8 mouse cellular contexts compared by ENCODE assay signal in genomic region chr6:71298751-71299150, GRCm38 (mm10). TPM values are rescaled to one million over a fixed set of nuclear protein-coding genes. Genes with fewer than 3 reads are reported as not detected.
DNase-seq lines count a peak whose midpoint lies in the region; ATAC-seq and TF ChIP-seq lines count a peak whose summit lies in the region.

No protein-coding gene starts in this region.

- H3K4me1 ChIP-seq in intestine, postnatal 0 days (replicated peaks; ENCODE audit: control insufficient read depth, insufficient read depth, low read length): no peaks in the 10 kb centered on the region
- no peaks in the 10 kb centered on the region for H3K4me1 ChIP-seq in intestine, embryonic 16.5 days (ENCODE audit: control insufficient read depth, insufficient read depth, low read length)
- H3K4me1 ChIP-seq in embryonic facial prominence, embryonic 11.5 days (ENCODE audit: control insufficient read depth, insufficient read depth, low read length): no peaks in the 10 kb centered on the region

- no peak overlapping the region for H3K4me3 ChIP-seq in intestine, postnatal 0 days (ENCODE audit: low read depth, low read length)
- H3K4me3 ChIP-seq in intestine, embryonic 16.5 days (ENCODE audit: low read length): no peak overlapping the region
- no peak overlapping the region for H3K4me3 ChIP-seq in embryonic facial prominence, embryonic 11.5 days (ENCODE audit: low read depth, low read length)

- peak; percentile 75 for DNase-seq in CD4-positive, CD25-positive, alpha-beta regulatory T cell, adult 2 months (ENCODE audit: low read depth, low spot score)
- peak; percentile 50 for DNase-seq in T-cell, adult 2 months (ENCODE audit: low spot score)
- DNase-seq in embryonic facial prominence, embryonic 11.5 days (ENCODE audit: low spot score): peak; percentile 61
- DNase-seq in retina, embryonic 14.5 days (ENCODE audit: low spot score): peak; percentile 60
- no peak for DNase-seq in urinary bladder, postnatal 36 days (ENCODE audit: low spot score in 2 of 2)
- DNase-seq in frontal cortex, postnatal 36 days (ENCODE audit: low spot score in 2 of 2): no peak

- no peak overlapping the region for H3K9ac ChIP-seq in intestine, postnatal 0 days (ENCODE audit: low read depth, low read length)
- no peak overlapping the region for H3K9ac ChIP-seq in intestine, embryonic 16.5 days (ENCODE audit: low read depth, low read length)
- H3K9ac ChIP-seq in embryonic facial prominence, embryonic 11.5 days (replicated peaks; ENCODE audit: low read length): no peak overlapping the region

- WGBS in intestine, postnatal 0 days: 53% methylated on average over 3 of the region's 3 CpGs
- 54% methylated on average over 3 of the region's 3 CpGs for WGBS in intestine, embryonic 16.5 days
- WGBS in embryonic facial prominence, embryonic 11.5 days: 32% methylated on average over 3 of the region's 3 CpGs

- peak; percentile 66 for TF ChIP-seq CTCF in intestine, postnatal 0 days (IDR thresholded peaks at IDR 0.05; ENCODE audit: low read depth)

- no peaks in the 10 kb centered on the region for H3K27me3 ChIP-seq in intestine, postnatal 0 days (replicated peaks; ENCODE audit: control insufficient read depth, insufficient read depth, low read length)
- no peaks in the 10 kb centered on the region for H3K27me3 ChIP-seq in intestine, embryonic 16.5 days (replicated peaks; ENCODE audit: control insufficient read depth, insufficient read depth, low read length)
- H3K27me3 ChIP-seq in embryonic facial prominence, embryonic 11.5 days (ENCODE audit: control insufficient read depth, insufficient read depth, low read length): no peaks in the 10 kb centered on the region

- H3K27ac ChIP-seq in intestine, postnatal 0 days (ENCODE audit: low read depth, low read length): no peak overlapping the region
- H3K27ac ChIP-seq in intestine, embryonic 16.5 days (ENCODE audit: low read length): no peak overlapping the region
- H3K27ac ChIP-seq in embryonic facial prominence, embryonic 11.5 days (replicated peaks; ENCODE audit: low read depth, low read length): no peak overlapping the region

- no peak overlapping the region for H3K4me2 ChIP-seq in intestine, postnatal 0 days (replicated peaks; ENCODE audit: low read depth)
- no peak overlapping the region for H3K4me2 ChIP-seq in intestine, embryonic 16.5 days (ENCODE audit: low read depth, low read length)
- H3K4me2 ChIP-seq in embryonic facial prominence, embryonic 11.5 days (ENCODE audit: low read depth, low read length): no peak overlapping the region

- ATAC-seq in intestine, postnatal 0 days: no peak
- no peak for ATAC-seq in intestine, embryonic 16.5 days
- ATAC-seq in embryonic facial prominence, embryonic 11.5 days (replicated peaks; ENCODE audit: insufficient number of reproducible peaks, low FRiP score, low TSS enrichment, low read depth): no peak

- no peaks in the 10 kb centered on the region for H3K36me3 ChIP-seq in intestine, postnatal 0 days (ENCODE audit: control insufficient read depth, insufficient read depth)
- no peaks in the 10 kb centered on the region for H3K36me3 ChIP-seq in intestine, embryonic 16.5 days (ENCODE audit: control insufficient read depth, insufficient read depth, low read length)
- no peaks in the 10 kb centered on the region for H3K36me3 ChIP-seq in embryonic facial prominence, embryonic 11.5 days (replicated peaks; ENCODE audit: control insufficient read depth, insufficient read depth, low read depth, low read length)

- H3K9me3 ChIP-seq in intestine, postnatal 0 days (ENCODE audit: control insufficient read depth): no peaks in the 10 kb centered on the region
- no peaks in the 10 kb centered on the region for H3K9me3 ChIP-seq in intestine, embryonic 16.5 days (ENCODE audit: control insufficient read depth, low read length)
- no peaks in the 10 kb centered on the region for H3K9me3 ChIP-seq in embryonic facial prominence, embryonic 11.5 days (replicated peaks; ENCODE audit: control insufficient read depth, low read length)

RNA-seq across cellular contexts. Expression of gene Smyd1, which starts 23.3 kb away (rescaled TPM):
- polyA plus RNA-seq in intestine, postnatal 0 days (2015; fragmentation: Nextera tagmentation; extraction: Ambion mirVana): 0.08 and 0.13 TPM in 2 replicates
- 0.34 and 0.36 TPM in 2 replicates for polyA plus RNA-seq in intestine, embryonic 16.5 days (2015; fragmentation: Nextera tagmentation; extraction: Ambion mirVana)
- polyA plus RNA-seq in embryonic facial prominence, embryonic 11.5 days (2014; fragmentation: Nextera tagmentation; extraction: Ambion mirVana): 0.63 and 1.6 TPM in 2 replicates

RNA-seq across cellular contexts. Expression of gene Cd8b1, which starts 23.8 kb away (rescaled TPM):
- 0.08 and 0.16 TPM in 2 replicates for polyA plus RNA-seq in intestine, postnatal 0 days (2015; fragmentation: Nextera tagmentation; extraction: Ambion mirVana)
- polyA plus RNA-seq in intestine, embryonic 16.5 days (2015; fragmentation: Nextera tagmentation; extraction: Ambion mirVana): not detected in 2 replicates
- polyA plus RNA-seq in embryonic facial prominence, embryonic 11.5 days (2014; fragmentation: Nextera tagmentation; extraction: Ambion mirVana): not detected in 2 replicates

RNA-seq across cellular contexts. Expression of gene Krcc1, which starts 27.3 kb away (rescaled TPM):
- 109 and 111 TPM in 2 replicates for polyA plus RNA-seq in intestine, postnatal 0 days (2015; fragmentation: Nextera tagmentation; extraction: Ambion mirVana)
- polyA plus RNA-seq in intestine, embryonic 16.5 days (2015; fragmentation: Nextera tagmentation; extraction: Ambion mirVana): 70.8 and 72.0 TPM in 2 replicates
- 35.7 and 41.1 TPM in 2 replicates for polyA plus RNA-seq in embryonic facial prominence, embryonic 11.5 days (2014; fragmentation: Nextera tagmentation; extraction: Ambion mirVana)

Comparison
In these comparisons a context has a peak if more than half of its experiments do, and no peak if none do; other contexts are left out.
1. DNase-seq: peak in CD4-positive, CD25-positive, alpha-beta regulatory T cell, adult 2 months (single experiment), T-cell, adult 2 months (single experiment), embryonic facial prominence, embryonic 11.5 days (single experiment) and retina, embryonic 14.5 days (single experiment); none in urinary bladder, postnatal 36 days (0 of 2) and frontal cortex, postnatal 36 days (0 of 2).